Mouse (Mus musculus): Measurements from ENCODE around the gene Tcaim.
A peak's percentile ranks its signal among the peaks of the same experiment; 100 is the strongest.
"Not testable (repeated sequence)": the region's sequence is repeated elsewhere in the genome, so short reads cannot be mapped to it uniquely, and the experiment has no call there.

Tcaim gene

GRCm38 (mm10) chr9:122805053-122805844, at the start of gene Tcaim:
Tcaim (plus strand) TSS chr9:122805539.
- peak; percentile 93 for DNase-seq (ENCODE audit: low spot score)

- no peak for DNase-seq (ENCODE audit: low spot score)
These were observed 47.7 kb upstream of the Tcaim start for GRCm38 (mm10) chr9:122757614-122758013.

GRCm38 (mm10) chr9:122760111-122760510, 45.2 kb upstream of the Tcaim start:
- DNase-seq (ENCODE audit: low spot score), result no peak

DNA sequence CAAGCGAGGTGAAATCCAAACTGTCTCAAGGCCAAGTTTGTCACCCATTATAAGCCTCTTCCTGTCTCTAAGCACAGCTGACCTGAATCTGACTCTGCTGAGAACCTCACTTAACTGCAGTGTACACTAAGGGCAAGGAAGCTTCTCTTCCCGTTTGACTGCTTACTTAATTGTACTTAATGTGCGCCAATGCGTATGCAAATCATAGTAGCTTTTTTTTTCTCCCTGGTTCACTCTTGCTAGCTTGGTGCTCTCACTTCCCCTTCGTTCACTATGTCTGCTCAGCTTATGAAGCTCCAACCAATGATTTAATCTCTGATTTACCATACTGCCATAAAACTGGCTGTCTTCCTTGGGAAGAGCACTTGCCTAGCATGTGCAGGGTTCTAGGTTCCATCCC, 20.1 kb upstream of the Tcaim start:
- DNase-seq (ENCODE audit: low spot score), result no peak

GRCm38 (mm10) chr9:122786534-122786933, 18.8 kb upstream of the Tcaim start:
- no peak for DNase-seq (ENCODE audit: low spot score)

GRCm38 (mm10) chr9:122805845-122806341, 554 bp downstream of the Tcaim start:
- DNase-seq (ENCODE audit: low spot score), result no peak

- no peak for DNase-seq (ENCODE audit: low spot score)
These were observed 1.8 kb downstream of the Tcaim start for GRCm38 (mm10) chr9:122807186-122807585.

GRCm38 (mm10) chr9:122810212-122810611, 4.9 kb downstream of the Tcaim start:
- no peak for DNase-seq (ENCODE audit: low spot score)

DNA sequence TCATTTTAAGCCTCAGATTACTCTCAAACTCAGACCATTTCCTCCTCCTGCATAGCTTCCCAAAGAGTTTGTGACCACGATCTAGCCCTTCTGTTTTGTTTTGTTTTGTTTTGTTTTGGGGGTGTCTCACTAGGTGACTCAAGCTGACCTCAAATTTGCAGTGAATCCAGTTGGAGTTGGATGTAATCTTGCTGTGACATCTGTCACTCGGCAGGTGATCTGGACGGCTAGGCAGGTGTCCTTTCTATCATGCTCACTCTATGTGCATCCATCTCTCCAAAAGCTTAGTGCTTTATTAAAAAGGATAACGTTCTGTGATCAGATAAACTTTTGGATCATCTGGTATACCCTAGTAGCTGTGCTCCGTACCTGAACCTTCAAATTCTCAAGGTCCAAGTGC, 7.0 kb downstream of the Tcaim start:
- no peak for DNase-seq (ENCODE audit: low spot score)

DNA sequence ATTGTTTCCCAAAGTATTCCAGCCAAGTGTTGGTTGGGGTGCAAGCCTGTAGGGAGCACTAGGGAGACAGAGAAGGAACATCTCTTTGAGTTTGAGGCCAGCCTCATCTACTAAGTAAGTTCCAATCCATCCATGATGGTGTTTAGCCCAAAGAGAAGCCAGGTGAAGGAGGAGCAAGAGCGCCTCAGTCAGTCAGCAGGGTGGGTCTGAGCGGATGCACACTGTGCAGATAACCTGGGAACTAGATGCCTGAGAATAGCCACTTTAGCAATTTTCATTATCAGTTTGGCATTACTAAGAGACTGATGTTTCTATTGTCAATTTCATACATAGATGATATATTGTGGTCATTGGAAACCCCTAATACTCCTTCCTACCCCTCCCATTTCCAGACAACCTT, 9.4 kb downstream of the Tcaim start:
- no peak for DNase-seq (ENCODE audit: low spot score)

- no peak for DNase-seq (ENCODE audit: low spot score)
These were observed 10.0 kb downstream of the Tcaim start for GRCm38 (mm10) chr9:122815239-122815851.

DNA sequence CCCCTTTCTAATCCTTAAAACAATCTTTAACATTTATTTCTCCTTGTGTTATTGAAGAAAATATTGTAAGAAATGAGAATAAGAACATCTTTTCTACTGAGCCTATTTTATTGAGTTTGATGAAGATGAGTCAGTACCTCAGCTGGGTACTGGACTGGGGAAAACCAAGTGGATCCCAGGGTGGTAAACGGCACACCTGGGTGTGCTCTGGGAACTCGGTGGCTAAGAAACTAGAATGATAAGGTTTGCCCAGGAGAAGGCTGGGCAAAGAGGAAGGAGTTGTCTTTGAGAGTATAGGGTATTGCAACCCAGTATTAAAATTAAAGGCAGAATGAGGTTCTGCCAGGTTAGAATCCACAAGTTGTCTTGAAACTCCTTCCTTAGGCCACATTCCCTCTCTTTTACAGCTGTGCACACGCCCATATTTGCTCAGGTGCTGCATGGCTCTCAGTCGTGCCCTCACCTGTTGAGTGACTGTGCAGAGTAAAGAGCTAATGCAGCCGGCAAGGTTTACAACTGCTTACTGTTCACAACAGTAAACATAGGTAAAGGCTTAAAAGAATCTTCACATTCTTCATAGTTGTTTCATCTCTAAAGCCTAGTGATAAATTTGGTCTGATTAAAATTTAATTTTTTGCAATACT, 18.2 kb downstream of the Tcaim start:
- DNase-seq (ENCODE audit: low spot score), result no peak

DNA sequence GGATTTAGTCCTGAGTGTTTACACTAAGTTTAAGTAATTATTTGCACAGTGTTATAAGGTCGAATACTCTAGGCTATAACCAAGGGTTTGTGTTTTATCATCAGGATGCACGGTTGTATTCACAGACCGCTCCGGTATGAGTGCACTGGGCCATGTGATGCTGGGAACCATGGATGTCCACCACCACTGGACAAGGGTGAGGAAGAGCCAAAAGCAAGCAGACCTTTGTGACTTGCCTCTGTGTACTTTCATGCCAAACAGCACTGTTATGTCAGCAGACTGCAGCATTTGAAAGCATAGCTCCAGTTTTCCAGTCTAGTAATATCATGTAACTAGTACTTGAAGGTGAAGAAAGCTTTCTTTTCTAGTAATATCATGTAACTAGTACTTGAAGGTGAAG, 21.4 kb downstream of the Tcaim start:
- no peak for DNase-seq (ENCODE audit: low spot score)

DNA sequence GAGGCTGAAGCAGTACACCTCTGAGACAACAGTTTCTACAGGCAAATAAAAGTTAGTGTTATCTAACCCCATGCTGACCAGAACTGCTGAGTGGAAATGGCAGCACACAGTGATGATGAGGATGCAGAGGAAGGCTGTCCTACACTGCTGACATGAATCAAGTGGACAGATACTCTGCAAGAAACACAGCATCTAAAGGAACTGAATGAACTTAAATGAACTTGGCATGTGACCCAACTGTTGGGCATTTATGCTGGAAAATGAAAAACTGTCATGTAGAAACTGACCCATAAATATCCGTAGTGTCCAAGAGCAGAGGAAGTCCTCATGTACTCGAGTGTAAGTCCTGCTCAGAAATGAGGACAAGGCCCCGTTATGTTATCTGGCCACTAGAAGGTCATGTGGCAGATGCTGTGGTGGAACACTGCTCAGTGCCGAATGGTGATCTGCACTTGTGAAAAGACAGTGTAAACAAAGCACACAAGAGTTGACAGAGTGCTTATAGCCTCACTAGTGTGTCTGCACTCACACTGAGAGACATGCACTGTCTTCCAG, 24.6 kb downstream of the Tcaim start:
- DNase-seq (ENCODE audit: low spot score), result no peak

GRCm38 (mm10) chr9:122836126-122836525, 30.8 kb downstream of the Tcaim start:
- DNase-seq (ENCODE audit: low spot score), result no peak

DNA sequence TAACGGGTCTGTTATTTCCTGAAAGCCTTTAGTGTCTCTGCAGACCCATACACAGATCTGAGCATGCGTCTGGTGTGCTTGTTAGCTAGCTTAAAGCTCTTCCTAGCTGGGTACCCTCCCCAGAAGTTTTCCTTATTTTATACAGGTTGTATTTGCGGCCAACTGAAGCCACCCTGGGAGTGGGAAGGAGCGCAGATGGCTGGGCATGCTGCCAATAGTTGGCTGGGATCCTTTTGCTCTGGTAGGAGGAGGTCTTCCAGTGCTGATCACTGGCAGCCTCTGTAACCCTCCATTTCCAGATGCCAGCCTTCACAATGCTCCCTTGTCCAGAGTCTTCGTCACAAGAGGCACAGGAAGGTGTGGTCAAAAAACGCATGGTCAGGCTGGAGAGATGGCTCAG, 31.5 kb downstream of the Tcaim start:
- DNase-seq (ENCODE audit: low spot score), result no peak

DNA sequence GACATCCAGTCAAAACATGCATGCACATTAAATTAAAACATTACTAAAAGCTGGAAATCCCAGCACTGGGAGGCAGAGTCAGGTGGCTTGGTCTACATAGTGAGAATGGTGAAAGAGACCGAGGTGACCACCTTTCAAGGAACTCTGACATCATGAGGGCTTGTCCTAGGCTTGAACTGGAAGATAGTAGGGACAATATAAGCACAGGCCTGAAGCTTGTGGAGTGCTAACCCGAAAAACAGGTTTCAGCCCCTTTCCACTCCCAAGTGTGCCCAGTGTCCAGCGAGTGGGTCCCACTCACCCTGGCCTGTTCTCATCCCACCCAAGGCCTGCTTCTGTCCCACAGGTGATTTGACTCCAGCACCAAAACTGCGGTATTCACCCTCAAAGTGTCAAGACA, 31.9 kb downstream of the Tcaim start:
- no peak for DNase-seq (ENCODE audit: low spot score)

DNA sequence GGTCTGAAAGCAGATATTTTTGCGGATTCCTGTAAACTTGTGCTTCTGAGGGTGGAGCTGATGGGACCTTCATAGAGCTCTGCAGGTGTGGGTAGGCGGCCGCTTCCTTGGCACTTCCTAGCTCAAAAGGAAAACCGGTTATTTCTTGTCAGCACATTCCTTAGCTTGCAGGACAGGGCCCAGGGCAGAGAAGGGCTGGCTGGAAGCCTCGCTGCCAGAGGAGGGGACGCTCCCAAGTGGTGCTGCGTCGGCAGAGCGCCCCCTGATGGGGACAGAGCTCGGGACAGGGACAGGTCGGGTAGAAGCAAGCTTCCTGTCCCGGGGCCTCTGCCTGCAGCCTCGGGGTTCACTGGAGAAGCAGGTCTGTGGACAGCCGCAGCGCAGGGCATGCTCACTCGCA, 32.3 kb downstream of the Tcaim start:
- DNase-seq (ENCODE audit: low spot score), result peak; percentile 41

GRCm38 (mm10) chr9:122843760-122844159, 38.4 kb downstream of the Tcaim start, which contains the start of gene Gm35549:
Gm35549 (minus strand) TSS chr9:122844035.
- DNase-seq (ENCODE audit: low spot score), result no peak

GRCm38 (mm10) chr9:122845621-122846020, 40.3 kb downstream of the Tcaim start:
- no peak for DNase-seq (ENCODE audit: low spot score)

DNA sequence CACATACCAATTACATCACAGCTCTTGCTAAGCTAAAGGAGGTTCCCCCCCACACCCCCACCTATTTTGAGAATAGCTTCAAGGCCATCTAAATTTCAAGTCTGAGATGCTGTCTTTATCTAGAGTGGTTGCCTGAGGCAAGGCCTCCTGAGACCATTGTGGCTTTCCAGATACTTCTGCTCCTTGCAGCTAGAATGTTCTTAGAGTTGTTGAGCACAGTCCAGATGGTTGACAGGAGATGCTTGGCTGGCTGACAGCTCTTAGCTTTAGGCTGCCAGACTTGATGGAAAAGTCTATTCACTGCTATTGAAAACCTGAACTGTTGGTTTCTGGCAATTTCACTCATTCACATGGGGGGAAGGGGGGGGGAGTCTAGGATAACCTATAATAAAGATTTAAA, 40.8 kb downstream of the Tcaim start:
- no peak for DNase-seq (ENCODE audit: low spot score)

DNA sequence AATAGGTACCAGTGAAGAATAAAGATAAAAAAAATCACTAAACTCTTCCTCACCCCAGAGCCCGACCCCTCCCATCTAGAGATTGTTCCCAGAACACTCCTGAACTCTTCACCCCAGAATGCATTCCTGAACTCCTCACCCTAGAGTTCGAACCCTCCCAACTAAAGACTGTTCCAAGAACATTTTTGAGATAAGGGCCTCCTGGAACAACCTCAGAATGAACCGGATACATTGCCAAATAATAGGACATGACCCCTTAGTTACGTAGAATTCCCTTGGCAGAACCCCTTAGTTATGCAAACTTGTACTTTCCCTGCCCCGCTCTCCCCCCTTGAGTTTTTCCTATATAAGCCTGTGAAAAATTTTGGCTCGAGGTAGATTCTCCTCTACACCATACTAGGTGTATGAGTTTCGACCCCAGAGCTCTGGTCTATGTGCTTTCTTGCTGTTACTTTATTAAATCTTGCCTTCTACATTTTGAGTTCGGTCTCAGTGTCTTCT, 42.5 kb downstream of the Tcaim start:
- DNase-seq (ENCODE audit: low spot score), result not testable (repeated sequence)

Measured in embryo, embryonic 10.5 days (tissue).